Mouse (Mus musculus) thymus, adult 2 months (tissue): Measurements from ENCODE around the gene Tmem175.

Source experiments
- CTCF ChIP-seq: fragments of 200-500 bp; IDR thresholded peaks from 2 replicates; pipeline ENCODE4 v1.5.1; 2012; ENCODE audit warnings: mild to moderate bottlenecking, control low read depth, low read length, moderate library complexity, borderline replicate concordance; ENCODE audit not compliant: control insufficient read depth, poor library complexity, insufficient read depth; ENCODE audit errors: extremely low read depth
- POLR2A ChIP-seq: fragments of 200-500 bp; IDR thresholded peaks from 2 replicates; pipeline ENCODE4 v1.6.1; 2012; ENCODE audit warnings: mild to moderate bottlenecking, low read length, control low read depth, moderate library complexity; ENCODE audit not compliant: control insufficient read depth, poor library complexity, insufficient read depth; ENCODE audit errors: extremely low read depth

GRCm38 (mm10) chr5:108668977-108669936 lies 39.7 kb downstream of the Tmem175 start, which contains the start of gene Dgkq:
- TF ChIP-seq POLR2A (peak; percentile 69), CTCF (peak; percentile 54; the same call in 1 of the 2 replicates)
